Mouse (Mus musculus): ENCODE results near the gene Tmem200c. TPM values are rescaled to one million over a fixed set of nuclear protein-coding genes. Genes with fewer than 3 reads are reported as not detected.

The Tmem200c gene
- polyA plus RNA-seq, 1 experiment from 2014 or later: 3.7 TPM

GRCm38 (mm10) chr17:68881725-68882524 lies 55.5 kb downstream of the Tmem200c start:
- WGBS: 17% methylated on average over 21 of the region's 21 CpGs
- H3K4me1 ChIP-seq (replicated peaks; ENCODE audit: control insufficient read depth, insufficient read depth, low read length): no peaks in the 10 kb centered on the region
- peak overlapping the region; percentile 39; the same call in 1 of the 2 replicates for H3K4me2 ChIP-seq (ENCODE audit: low read depth, low read length, severe bottlenecking)
- peak; percentile 72; the same call in 1 of the 2 replicates for ATAC-seq (replicated peaks; ENCODE audit: low FRiP score)
- H3K27ac ChIP-seq (ENCODE audit: low read depth, low read length): no peak overlapping the region
- no peaks in the 10 kb centered on the region for H3K9me3 ChIP-seq (ENCODE audit: control insufficient read depth, low read length)
- no peaks in the 10 kb centered on the region for H3K36me3 ChIP-seq (ENCODE audit: control insufficient read depth, insufficient read depth, low read length)
- peak overlapping the region; percentile 24; the same call in 1 of the 2 replicates for H3K4me3 ChIP-seq (ENCODE audit: low read depth, low read length)
- H3K27me3 ChIP-seq (ENCODE audit: control insufficient read depth, insufficient read depth, low read length): no peaks in the 10 kb centered on the region
- no peak overlapping the region; the same call in 1 of the 2 replicates for H3K9ac ChIP-seq (ENCODE audit: low read length)
- peak; percentile 61 for DNase-seq (ENCODE audit: low spot score)

GRCm38 (mm10) chr17:68883474-68884083 lies 57.2 kb downstream of the Tmem200c start:
- Histone ChIP-seq H3K4me1 (replicated peaks; ENCODE audit: control insufficient read depth, insufficient read depth, low read length) (no peaks in the 10 kb centered on the region), H3K27me3 (ENCODE audit: control insufficient read depth, insufficient read depth, low read length) (no peaks in the 10 kb centered on the region), H3K4me2 (ENCODE audit: low read depth, low read length, severe bottlenecking) (no peak overlapping the region), H3K36me3 (ENCODE audit: control insufficient read depth, insufficient read depth, low read length) (no peaks in the 10 kb centered on the region), H3K27ac (ENCODE audit: low read depth, low read length) (no peak overlapping the region), H3K9me3 (ENCODE audit: control insufficient read depth, low read length) (no peaks in the 10 kb centered on the region), H3K9ac (ENCODE audit: low read length) (no peak overlapping the region), H3K4me3 (ENCODE audit: low read depth, low read length) (no peak overlapping the region)
- DNase-seq (ENCODE audit: low spot score) (no peak), ATAC-seq (replicated peaks; ENCODE audit: low FRiP score) (no peak)
- WGBS: 88% methylated on average over 3 of the region's 3 CpGs

- Histone ChIP-seq H3K36me3 (ENCODE audit: control insufficient read depth, insufficient read depth, low read length) (no peaks in the 10 kb centered on the region), H3K9me3 (ENCODE audit: control insufficient read depth, low read length) (no peaks in the 10 kb centered on the region), H3K9ac (ENCODE audit: low read length) (no peak overlapping the region), H3K27me3 (ENCODE audit: control insufficient read depth, insufficient read depth, low read length) (no peaks in the 10 kb centered on the region), H3K27ac (ENCODE audit: low read depth, low read length) (no peak overlapping the region), H3K4me2 (ENCODE audit: low read depth, low read length, severe bottlenecking) (no peak overlapping the region), H3K4me1 (replicated peaks; ENCODE audit: control insufficient read depth, insufficient read depth, low read length) (no peaks in the 10 kb centered on the region), H3K4me3 (ENCODE audit: low read depth, low read length) (no peak overlapping the region)
- no peak for ATAC-seq (replicated peaks; ENCODE audit: low FRiP score)
- no peak for DNase-seq (ENCODE audit: low spot score)
- 90% methylated on average over 3 of the region's 3 CpGs for WGBS
Observed at GRCm38 (mm10) chr17:68890672-68891071, 64.2 kb downstream of the Tmem200c start.

Other genes starting within 250 kb of the Tmem200c start
- gene Epb41l3, start 249.1 kb downstream of the Tmem200c start, polyA plus RNA-seq (2014; fragmentation: Nextera tagmentation; extraction: Ambion mirVana): 73.9 and 78.4 TPM in 2 replicates